Mouse (Mus musculus) c-Kit-positive CD71-positive TER-119-negative erythroid progenitor cells, embryonic 14.5 days (primary cell): Measurements from ENCODE around the gene Slc5a10.

Experiments
- DNase-seq: peaks from one replicate; pipeline ENCODE4 v3.0.0-alpha.2; 2013; ENCODE audit warnings: low read depth

Slc5a10 gene

DNA sequence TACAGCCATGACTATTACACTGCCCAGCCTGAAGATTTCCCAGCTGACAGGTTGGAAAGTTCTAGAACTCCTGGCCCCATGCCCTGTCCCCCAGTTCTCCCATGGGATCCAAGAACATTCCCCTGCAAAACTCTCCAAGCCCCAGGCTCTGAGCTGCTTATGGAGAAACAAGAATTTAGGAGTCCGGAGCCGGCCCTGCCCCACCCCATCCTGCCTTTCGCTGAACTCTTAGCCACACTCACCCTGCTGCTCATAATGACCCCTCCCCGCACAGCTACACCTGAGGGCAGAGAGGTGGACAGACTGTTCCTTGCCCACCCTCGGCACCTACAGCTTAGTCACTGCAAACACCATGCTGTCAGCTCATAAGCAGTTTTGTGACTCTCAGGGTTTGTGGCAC is 52.8 kb downstream of the Slc5a10 start:
- no peak for DNase-seq

DNA sequence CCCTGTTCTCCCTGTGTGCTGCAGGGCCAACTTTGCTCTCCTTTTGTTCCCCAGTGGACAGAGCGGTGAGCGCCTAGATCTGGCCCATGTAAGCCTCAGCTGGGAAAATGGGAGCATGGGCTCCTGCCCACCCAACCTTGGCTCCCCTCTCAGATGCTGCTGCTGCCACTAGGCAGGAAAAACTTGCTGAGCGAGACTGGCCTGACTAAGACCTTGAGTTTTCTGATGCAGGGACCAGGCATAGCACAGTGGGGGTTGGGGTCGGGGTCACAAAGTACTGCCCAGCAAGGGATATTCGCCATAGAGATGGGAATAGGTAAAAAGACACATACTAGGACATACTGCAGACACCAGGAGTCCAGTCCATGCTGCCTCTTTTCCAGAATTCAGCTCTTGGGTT is 53.4 kb downstream of the Slc5a10 start:
- no peak for DNase-seq

- no peak for DNase-seq
Observed at GRCm38 (mm10) chr11:61665991-61666799, 54.4 kb downstream of the Slc5a10 start.

- no peak for DNase-seq
Observed at GRCm38 (mm10) chr11:61665401-61665800, 55.2 kb downstream of the Slc5a10 start.

DNA sequence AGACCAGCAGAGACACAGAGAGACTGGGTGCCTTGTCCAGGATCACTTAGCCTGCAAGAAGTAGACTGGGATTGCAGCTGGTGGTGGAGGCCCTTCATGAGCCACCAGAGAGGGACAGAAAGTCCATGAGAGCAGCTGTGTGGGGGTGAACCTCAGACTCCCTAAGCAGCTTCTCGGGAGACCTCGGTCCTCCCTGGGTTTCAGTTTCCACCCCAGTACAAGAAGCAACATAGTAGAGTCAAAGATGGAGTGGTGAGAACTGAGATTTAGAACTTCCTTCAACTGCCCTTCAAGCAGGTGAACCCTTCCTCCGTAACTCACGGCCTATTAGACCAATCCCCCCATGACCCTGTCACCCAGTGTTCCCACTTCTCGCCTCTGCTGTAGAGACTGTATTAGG is 58.4 kb downstream of the Slc5a10 start:
- no peak for DNase-seq

DNA sequence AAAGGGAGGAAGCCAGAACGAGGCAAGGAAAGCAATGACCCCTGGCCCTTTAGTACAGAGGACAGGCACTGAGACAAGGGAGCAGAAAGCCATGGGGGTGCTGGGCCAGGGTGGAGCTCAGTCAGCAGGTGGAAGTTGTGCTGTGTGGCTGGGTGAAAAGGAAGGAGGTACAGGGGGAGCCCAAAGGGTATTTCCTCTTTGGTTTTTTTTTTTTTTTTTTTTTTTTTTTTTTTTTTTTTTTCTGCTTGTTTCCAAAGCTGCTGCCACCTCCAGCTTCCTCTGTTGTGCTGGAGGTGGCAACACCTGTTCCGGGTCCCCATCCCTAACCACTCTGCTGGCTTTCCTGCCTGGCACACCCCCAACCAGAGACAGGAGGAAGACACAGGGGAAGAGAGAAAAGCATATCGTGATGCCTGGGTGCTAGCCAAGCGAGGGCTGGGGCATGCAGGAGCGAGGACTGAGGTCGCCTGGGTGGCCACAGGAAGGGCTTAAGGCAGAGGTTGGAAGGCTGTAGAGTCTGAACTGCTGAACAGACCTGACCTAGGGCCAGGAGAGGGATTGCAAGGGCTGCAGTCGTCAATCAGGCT is 59.7 kb downstream of the Slc5a10 start:
- DNase-seq: no peak

DNA sequence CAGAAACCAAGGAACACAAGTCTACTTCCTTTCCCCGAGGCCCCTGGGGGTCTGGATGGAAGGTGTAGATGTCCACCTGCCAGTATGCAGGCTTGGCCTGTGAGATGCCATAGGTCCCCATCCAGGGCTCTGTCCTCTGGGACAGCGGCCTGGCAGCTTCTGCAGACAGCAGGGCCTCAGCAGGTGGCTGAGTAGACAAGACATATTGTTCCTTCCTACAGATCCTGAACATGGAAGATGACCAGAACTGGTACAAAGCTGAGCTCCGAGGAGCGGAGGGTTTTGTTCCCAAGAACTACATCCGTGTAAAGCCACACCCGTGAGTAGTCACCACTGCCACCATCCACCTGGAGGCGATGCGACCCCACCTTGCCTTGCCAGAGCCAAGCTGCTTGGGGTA is 60.6 kb downstream of the Slc5a10 start:
- no peak for DNase-seq

GRCm38 (mm10) chr11:61659011-61659858 is 61.4 kb downstream of the Slc5a10 start:
- DNase-seq: no peak

DNA sequence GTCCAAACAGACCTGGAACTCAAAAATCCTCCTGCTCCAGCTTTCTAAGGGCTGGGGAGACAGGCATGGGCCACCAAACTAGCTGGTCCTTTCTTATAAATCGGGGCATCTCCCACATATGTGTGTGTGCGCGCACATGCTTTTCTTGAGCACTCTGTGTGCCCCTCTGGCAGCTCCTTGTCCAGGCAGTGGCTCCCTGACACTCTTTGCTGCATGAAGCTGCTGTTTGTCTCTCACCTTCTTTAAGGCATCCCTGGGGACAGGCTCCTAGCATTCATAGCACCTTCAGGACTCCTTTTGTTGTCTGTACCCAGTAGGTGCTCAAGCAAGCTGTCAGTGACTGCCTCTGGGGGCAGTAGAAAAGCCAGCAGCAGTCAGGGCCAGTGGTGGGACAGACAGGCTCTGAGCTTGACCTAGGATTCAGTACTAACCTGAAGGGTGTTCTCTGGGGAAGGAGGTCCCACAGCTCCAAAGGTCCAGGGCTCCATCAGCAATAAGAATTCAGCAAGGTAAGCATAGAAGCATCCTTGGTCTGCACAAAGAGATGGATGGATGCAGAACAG is 62.2 kb downstream of the Slc5a10 start:
- no peak for DNase-seq

- no peak for DNase-seq
Observed at GRCm38 (mm10) chr11:61657432-61657831, 63.2 kb downstream of the Slc5a10 start.

DNA sequence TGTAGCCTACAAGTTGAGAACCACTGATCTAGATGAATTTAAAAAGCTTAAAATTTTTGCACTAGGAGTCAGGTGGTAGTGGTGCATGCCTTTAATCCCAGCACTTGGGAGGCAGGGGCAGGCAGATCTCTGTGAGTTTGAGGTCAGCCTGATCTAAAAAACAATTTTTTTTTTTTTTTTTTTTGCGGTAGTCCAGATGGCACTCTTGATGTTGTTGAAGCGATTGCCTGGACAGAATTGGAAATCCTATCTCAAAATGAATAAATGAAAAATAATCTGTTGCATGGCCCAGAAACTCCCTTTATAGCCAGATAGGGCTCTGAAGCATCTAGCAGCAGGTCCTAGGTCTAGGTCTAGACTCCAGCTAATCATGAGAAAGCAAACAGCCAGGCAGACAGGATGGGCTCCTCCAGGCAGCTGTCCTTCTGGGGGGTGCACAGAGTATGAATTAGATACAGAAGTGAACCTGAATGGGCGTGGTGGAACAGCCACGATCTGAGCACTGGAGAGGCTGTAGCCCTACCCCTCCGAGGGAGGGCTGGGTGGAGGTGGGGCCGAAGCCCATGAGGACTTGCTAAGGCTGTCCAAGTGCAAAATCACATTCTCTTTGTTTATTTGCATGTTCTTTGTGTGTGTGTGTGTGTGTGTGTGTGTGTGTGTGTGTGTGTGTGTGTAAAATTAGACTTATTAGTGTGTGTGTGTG is 64.3 kb downstream of the Slc5a10 start:
- no peak for DNase-seq

GRCm38 (mm10) chr11:61655649-61656048 is 65.0 kb downstream of the Slc5a10 start:
- no peak for DNase-seq

GRCm38 (mm10) chr11:61654786-61655311 is 65.8 kb downstream of the Slc5a10 start:
- no peak for DNase-seq

DNA sequence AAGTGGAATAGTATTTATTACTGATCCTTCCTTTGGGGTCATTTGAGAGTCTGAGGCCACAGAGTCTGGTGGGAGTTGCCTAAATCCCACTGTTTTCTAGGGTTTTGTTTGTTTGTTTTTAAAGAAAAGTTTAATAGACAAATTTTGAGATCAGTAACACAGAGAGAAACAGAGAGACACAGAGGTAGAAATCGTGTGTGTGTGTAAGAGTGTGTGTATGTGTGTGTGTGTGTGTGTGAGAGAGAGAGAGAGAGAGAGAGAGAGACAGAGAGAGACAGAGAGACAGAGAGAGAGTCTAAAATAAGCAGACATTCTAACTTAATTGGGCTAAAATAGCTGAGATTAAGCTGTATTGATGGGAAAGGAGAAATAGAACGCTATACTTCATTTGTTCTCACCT is 67.1 kb downstream of the Slc5a10 start:
- no peak for DNase-seq

DNA sequence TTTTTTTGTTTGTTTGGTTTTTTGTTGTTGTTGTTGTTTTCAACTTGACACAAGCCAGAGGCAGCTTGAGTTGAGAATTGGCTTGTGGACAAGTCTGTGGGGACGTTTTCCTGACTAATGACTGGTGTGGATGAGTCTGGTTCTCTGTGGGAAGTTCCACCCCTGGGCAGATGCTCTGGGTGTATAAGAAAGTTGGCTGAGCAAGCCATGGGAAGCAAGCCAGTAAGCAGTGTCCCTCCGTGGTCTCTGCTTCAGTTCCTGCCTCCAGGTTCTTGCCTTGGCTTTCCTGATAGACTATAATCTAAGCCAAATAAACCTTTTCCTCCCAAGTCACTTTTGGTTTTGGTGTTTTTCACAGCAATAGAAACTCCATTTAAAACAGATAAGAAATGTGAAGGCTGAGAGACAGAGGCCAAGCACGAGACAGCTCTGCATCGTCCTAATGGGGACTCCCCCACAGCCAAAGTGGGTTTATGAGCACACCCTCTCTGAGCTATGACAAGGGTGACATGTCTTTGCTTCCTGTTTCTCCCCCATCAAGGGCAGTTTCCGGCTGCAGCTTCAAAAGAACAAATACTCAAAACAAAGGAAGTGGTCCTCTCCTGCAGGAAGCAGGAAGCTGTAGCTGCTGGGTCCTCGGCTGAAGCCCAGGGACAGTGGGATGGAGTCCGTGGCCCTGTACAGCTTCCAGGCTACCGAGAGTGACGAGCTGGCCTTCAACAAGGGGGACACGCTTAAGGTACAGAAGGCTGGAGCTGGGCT is 67.8 kb downstream of the Slc5a10 start, which contains the start of gene Grap:
TSS of gene Grap (plus strand) at position 580 of the 762 bp plus-strand sequence.
- DNase-seq: no peak

DNA sequence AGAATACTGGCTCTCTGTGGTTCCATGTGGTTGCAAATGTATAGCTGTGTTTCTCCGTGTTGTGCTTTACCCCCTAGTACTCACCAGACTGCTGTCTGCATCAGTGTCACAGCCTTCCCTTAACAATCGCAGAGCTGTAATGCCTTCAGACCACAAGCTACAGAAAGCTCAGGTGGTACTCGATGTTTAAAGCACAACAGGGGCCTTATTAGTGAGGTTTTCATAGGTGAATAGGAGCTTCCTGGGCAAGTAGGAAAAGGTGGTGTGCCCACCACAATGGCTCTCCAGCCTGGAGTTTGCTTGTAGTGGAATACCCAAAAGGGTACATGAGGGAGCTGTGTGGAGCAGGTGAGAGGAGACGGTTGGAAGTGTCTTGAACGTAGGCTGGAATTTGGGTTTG is 68.4 kb downstream of the Slc5a10 start:
- DNase-seq: no peak

- DNase-seq: no peak
Observed at GRCm38 (mm10) chr11:61650470-61651265, 70.0 kb downstream of the Slc5a10 start.

DNA sequence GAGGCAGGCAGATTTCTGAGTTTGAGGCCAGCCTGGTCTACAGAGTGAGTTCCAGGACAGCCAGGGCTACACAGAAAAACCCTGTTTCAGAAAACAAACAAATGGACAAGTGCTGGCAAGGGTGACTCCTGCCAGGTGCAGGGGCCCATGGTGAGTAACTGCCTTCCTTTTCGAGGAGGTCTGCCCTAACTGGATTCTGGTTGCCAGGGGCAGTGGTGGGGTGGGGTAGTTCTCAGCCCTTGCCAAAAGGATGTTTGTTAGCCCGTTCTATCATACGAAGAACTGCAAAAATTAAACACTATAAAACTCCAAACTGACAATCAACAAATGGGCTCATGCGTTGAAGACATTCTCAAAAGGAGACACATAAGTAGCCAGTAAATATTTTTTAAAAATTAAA is 71.0 kb downstream of the Slc5a10 start:
- DNase-seq: no peak

- no peak for DNase-seq
Observed at GRCm38 (mm10) chr11:61649163-61649580, 71.5 kb downstream of the Slc5a10 start.

GRCm38 (mm10) chr11:61648749-61649115 is 71.9 kb downstream of the Slc5a10 start:
- no peak for DNase-seq
